Mouse (Mus musculus): ENCODE measurements at regions not wholly inside any gene's neighbourhood (a gene's known extent, or its start where the extent isn't known, plus 50 kb on each side); places are given as distances from the start of the nearest gene placed in this dataset.

DNA sequence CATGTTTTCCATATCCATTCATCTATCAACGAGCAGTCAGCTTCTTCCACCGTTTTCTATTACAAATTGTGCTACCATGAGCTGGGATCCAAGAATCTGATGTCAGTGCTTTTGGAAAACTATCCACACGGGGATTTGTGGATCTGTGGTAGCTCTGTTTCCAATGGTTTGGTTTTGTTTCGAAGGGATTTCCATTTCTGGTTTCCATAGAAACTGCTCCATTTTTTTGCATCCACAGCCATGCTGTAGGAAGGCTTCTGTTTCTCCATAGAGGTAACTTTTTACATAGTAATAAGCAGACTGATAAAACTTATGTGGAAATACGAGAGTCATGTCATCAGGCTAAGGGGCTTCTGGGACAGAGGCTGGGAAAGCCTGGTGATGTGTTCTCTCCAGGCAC lies 76.1 kb upstream of the Cachd1 start:
- no peak for ATAC-seq
- WGBS = 78% methylated on average over 5 of the region's 5 CpGs
- no peak overlapping the region for H3K4me2 ChIP-seq
- no peak overlapping the region for H3K27ac ChIP-seq
- no peaks in the 10 kb centered on the region for H3K9me3 ChIP-seq (replicated peaks)
- no peak overlapping the region for H3K4me3 ChIP-seq
- H3K9ac ChIP-seq = no peak overlapping the region
- no peaks in the 10 kb centered on the region for H3K4me1 ChIP-seq
- no peaks in the 10 kb centered on the region for H3K27me3 ChIP-seq
- H3K36me3 ChIP-seq (ENCODE audit: poor library complexity, severe bottlenecking) = no peaks in the 10 kb centered on the region

DNA sequence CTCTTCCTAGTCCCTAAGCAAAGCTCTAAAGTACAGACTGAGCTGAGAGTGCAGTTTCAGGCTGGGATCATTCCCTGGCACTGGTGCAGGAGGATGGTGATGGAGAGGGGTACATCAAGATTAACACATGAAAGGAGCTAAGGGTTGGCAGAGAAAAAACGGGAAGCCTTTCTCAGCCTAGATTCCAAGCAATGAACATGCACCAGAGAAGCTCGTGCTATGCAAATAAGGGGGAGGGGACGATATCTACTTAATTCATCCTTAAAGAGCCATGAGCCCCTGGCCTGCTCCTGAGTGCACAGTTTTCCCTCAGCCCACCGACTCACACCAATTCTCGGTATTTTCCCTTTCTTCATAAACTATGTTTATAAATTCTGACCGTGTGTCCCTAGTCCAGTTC lies 70.5 kb upstream of the Cachd1 start:
- H3K4me1 ChIP-seq = peaks cover 18% of the 10 kb centered on the region
- no peak for ATAC-seq
- no peaks in the 10 kb centered on the region for H3K27me3 ChIP-seq
- no peak overlapping the region for H3K4me2 ChIP-seq
- no peaks in the 10 kb centered on the region for H3K36me3 ChIP-seq (ENCODE audit: poor library complexity, severe bottlenecking)
- no peak overlapping the region for H3K27ac ChIP-seq
- no peak overlapping the region for H3K9ac ChIP-seq
- WGBS = 19% methylated on average over 6 of the region's 6 CpGs
- no peaks in the 10 kb centered on the region for H3K9me3 ChIP-seq (replicated peaks)
- no peak overlapping the region for H3K4me3 ChIP-seq

DNA sequence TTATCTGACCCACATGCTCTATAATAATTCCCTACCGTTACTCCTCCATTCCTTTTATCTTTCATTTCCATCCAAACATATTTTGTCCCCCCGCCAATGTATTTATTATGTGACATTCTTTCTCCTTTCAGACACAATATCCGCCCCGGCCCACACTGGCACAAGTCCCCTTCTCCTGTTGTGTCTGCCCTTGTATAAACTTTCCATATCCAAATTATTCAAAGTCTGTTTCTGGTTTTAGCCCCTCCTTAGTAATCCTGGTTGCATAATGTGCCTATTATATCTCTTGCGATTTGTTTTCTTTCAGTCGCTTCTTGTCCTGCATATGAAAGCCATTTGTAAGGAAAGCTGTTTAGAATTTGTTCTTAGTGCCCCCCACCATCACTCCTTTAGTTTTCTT lies 69.3 kb upstream of the Cachd1 start:
- H3K4me3 ChIP-seq = no peak overlapping the region
- ATAC-seq = no peak
- H3K36me3 ChIP-seq (ENCODE audit: poor library complexity, severe bottlenecking) = no peaks in the 10 kb centered on the region
- H3K27ac ChIP-seq = no peak overlapping the region
- WGBS = 28% methylated on average over 6 of the region's 6 CpGs
- peak overlapping the region; percentile 30; the same call in 1 of the 2 replicates for H3K9ac ChIP-seq
- H3K9me3 ChIP-seq (replicated peaks) = no peaks in the 10 kb centered on the region
- H3K4me2 ChIP-seq = peak overlapping the region; percentile 40
- H3K27me3 ChIP-seq = no peaks in the 10 kb centered on the region
- peaks cover 18% of the 10 kb centered on the region for H3K4me1 ChIP-seq

DNA sequence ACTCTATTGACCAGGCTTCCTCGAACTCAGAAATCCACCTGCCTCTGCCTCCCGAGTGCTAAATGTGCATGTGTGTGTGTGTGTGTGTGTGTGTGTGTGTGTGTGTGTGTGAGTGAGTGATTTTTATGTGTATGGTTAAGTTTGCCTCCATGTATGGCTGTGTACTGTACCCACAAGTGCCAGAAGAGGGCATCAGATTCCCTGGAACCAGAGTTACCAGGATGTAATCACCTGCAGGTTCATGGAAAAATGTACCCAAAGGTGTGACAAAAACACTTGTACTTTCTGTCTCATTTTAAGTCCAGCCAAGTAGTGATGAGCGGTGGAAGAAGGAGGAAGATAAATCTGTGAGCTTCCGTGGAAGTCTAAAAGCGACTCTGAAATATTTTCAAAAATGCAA lies 68.2 kb upstream of the Cachd1 start:
- no peaks in the 10 kb centered on the region for H3K36me3 ChIP-seq (ENCODE audit: poor library complexity, severe bottlenecking)
- H3K4me3 ChIP-seq = no peak overlapping the region
- 96% methylated on average over 5 of the region's 5 CpGs for WGBS
- no peak overlapping the region for H3K9ac ChIP-seq
- H3K4me1 ChIP-seq = peaks cover 18% of the 10 kb centered on the region
- H3K4me2 ChIP-seq = no peak overlapping the region
- H3K27me3 ChIP-seq = no peaks in the 10 kb centered on the region
- no peak overlapping the region for H3K27ac ChIP-seq
- no peak for ATAC-seq
- H3K9me3 ChIP-seq (replicated peaks) = no peaks in the 10 kb centered on the region

DNA sequence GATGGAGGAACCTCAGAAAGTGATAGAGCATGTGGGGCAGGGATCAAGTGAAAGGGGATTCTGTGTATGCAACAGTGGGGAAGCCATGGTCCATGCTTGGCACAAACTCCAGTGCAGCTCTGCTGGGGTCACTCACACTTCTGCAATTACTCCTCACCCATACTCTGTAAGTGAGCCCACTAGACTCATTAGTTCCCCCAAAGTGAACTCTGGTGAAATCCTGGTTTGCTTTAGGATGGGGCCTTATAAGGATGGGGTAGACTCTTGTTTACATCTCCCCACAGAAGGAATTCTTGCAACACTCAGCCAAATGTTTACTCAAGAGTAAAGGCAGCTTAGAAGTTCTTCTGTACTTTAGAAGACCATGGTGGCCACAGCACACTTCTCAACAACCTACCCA lies 62.2 kb upstream of the Cachd1 start:
- no peaks in the 10 kb centered on the region for H3K4me1 ChIP-seq
- H3K36me3 ChIP-seq (ENCODE audit: poor library complexity, severe bottlenecking) = no peaks in the 10 kb centered on the region
- no peaks in the 10 kb centered on the region for H3K27me3 ChIP-seq
- no peak overlapping the region for H3K4me3 ChIP-seq
- no peak overlapping the region for H3K9ac ChIP-seq
- no peak overlapping the region for H3K4me2 ChIP-seq
- H3K9me3 ChIP-seq (replicated peaks) = no peaks in the 10 kb centered on the region
- ATAC-seq = no peak
- no peak overlapping the region for H3K27ac ChIP-seq

DNA sequence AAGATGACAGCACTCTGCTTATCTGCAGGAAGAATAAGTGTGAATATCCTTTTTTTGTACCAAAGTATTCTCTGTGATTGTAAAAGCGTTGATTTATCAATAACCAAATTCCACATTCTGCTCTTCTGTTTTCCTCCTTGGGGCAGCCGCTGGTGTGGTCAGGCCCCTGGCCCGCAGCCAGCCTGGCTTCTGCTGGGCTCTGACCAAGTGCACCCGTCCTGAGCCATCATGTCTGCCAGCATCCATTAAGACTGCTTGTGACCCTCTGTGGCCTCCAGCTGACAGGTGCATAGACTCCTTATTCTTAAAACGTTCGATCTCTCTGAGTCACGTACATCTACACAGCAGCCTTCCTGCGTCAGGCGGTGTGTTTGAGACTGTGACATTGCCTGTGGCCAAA lies 58.9 kb upstream of the Cachd1 start:
- Histone ChIP-seq H3K36me3 (ENCODE audit: poor library complexity, severe bottlenecking) (no peaks in the 10 kb centered on the region), H3K9ac (no peak overlapping the region), H3K27me3 (no peaks in the 10 kb centered on the region), H3K4me2 (no peak overlapping the region), H3K27ac (no peak overlapping the region), H3K4me3 (no peak overlapping the region), H3K9me3 (replicated peaks) (no peaks in the 10 kb centered on the region), H3K4me1 (0 out of 2 replicates have a peak, but pooled peaks cover 3% of the 10 kb centered on the region)
- ATAC-seq = no peak
- WGBS = 91% methylated on average over 9 of the region's 9 CpGs

DNA sequence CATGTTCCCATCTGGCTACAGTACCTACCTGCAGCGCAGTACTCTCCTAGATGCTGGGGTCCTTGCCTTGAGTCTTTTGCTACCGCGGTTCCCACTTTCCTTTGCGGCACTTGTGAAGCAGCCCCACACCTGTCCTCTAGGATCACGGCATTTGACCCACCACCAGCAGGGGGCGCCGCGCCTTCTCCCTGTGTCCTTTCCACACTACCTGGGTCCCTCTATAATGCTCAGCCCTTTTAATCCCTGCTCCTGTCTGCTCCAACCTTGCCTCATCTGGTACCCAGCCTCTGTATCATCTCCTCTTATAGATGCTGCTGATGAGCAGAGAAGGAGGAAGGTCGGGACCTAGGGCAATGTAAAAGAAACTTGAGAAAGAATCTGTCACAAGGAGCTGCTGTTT lies 53.9 kb upstream of the Cachd1 start:
- Histone ChIP-seq H3K4me3 (no peak overlapping the region), H3K27me3 (no peaks in the 10 kb centered on the region), H3K36me3 (ENCODE audit: poor library complexity, severe bottlenecking) (no peaks in the 10 kb centered on the region), H3K27ac (no peak overlapping the region), H3K9ac (no peak overlapping the region), H3K4me1 (0 out of 2 replicates have a peak, but pooled peaks cover 9% of the 10 kb centered on the region), H3K9me3 (replicated peaks) (no peaks in the 10 kb centered on the region), H3K4me2 (no peak overlapping the region)
- ATAC-seq = no peak
- WGBS = 31% methylated on average over 9 of the region's 9 CpGs

DNA sequence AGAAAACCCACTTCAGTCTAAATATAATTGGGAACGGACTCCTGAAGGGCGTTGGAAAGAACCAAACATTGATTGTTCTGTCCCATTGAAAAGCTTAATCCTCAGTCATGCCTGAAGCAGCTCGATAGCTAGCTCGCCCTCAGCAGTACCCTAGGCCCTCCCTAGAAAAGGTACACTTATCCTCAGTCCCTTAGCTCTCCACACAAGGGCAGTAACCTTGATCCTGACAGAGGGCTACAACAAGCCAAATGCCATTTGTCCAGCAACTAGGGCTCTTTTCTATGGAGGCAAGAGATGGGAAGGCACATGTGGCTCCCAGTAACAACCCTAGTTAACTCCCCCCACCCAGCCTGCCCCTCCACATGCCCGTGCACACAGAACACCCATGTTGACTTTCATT lies 53.4 kb upstream of the Cachd1 start:
- no peak overlapping the region for H3K9ac ChIP-seq
- no peaks in the 10 kb centered on the region for H3K27me3 ChIP-seq
- ATAC-seq = no peak
- 0 out of 2 replicates have a peak, but pooled peaks cover 9% of the 10 kb centered on the region for H3K4me1 ChIP-seq
- WGBS = 31% methylated on average over 5 of the region's 5 CpGs
- no peak overlapping the region for H3K4me2 ChIP-seq
- H3K27ac ChIP-seq = no peak overlapping the region
- H3K4me3 ChIP-seq = no peak overlapping the region
- H3K9me3 ChIP-seq (replicated peaks) = no peaks in the 10 kb centered on the region
- H3K36me3 ChIP-seq (ENCODE audit: poor library complexity, severe bottlenecking) = no peaks in the 10 kb centered on the region

DNA sequence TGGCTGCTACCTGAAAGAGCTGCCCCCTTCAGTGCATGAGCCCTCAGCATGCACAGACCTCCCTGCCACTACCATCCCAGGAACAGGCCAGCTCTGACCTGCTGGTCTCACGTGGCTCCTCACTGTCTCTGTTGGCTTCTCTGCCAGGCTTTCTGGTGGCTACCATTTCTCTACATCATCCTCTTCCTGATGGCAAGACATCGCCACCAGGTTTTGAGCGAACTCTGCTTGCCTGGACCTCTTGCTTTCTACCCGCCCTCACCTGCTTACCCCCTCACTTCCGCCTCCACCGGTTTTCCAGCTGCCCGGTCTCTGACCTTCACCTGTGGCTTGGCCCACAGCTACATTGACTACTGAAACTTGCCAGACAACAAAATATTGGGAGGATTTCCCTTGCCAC lies 50.7 kb upstream of the Cachd1 start:
- no peaks in the 10 kb centered on the region for H3K9me3 ChIP-seq (replicated peaks)
- no peak overlapping the region for H3K27ac ChIP-seq
- H3K4me3 ChIP-seq = no peak overlapping the region
- no peak overlapping the region for H3K4me2 ChIP-seq
- no peak overlapping the region for H3K9ac ChIP-seq
- H3K4me1 ChIP-seq = 0 out of 2 replicates have a peak, but pooled peaks cover 9% of the 10 kb centered on the region
- no peaks in the 10 kb centered on the region for H3K36me3 ChIP-seq (ENCODE audit: poor library complexity, severe bottlenecking)
- ATAC-seq = no peak
- WGBS = 93% methylated on average over 7 of the region's 7 CpGs
- H3K27me3 ChIP-seq = no peaks in the 10 kb centered on the region

DNA sequence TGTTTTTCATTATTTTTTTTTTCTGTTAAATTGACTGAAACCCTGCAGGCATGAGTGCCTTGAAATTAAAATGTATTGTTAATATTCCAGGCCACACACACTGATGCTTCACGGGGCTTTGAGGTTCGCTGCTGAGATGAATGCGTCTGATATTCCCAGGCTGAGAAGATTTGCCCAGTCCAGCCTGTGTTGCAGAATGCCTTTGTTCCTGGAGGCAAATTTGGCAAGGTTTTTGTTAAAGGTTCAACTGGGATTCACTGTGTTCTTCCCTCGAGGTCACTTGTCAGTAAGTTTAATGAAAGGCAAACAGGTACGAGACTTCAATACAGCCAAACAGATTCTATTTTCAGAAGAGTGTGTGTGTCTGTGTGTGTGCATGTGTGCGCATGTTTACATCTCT lies 50.0 kb upstream of the Cachd1 start:
- 0 out of 2 replicates have a peak, but pooled peaks cover 9% of the 10 kb centered on the region for H3K4me1 ChIP-seq
- H3K9ac ChIP-seq = no peak overlapping the region
- no peak overlapping the region for H3K4me3 ChIP-seq
- no peak overlapping the region for H3K4me2 ChIP-seq
- H3K27ac ChIP-seq = no peak overlapping the region
- ATAC-seq = no peak
- H3K36me3 ChIP-seq (ENCODE audit: poor library complexity, severe bottlenecking) = no peaks in the 10 kb centered on the region
- H3K27me3 ChIP-seq = no peaks in the 10 kb centered on the region
- H3K9me3 ChIP-seq (replicated peaks) = no peaks in the 10 kb centered on the region
- 34% methylated on average over 6 of the region's 6 CpGs for WGBS
